Mouse (Mus musculus): ENCODE data around the gene Gnb5.

Gene Gnb5

GRCm38 (mm10) chr9:75306126-75306898 lies at the start of gene Gnb5:
Gnb5 (plus strand) TSS chr9:75306288.
- DNase-seq (ENCODE audit: inconsistent ontology term) = no peak

- no peak for DNase-seq (ENCODE audit: inconsistent ontology term)
Observed at GRCm38 (mm10) chr9:75258792-75259191, 47.3 kb upstream of the Gnb5 start.

GRCm38 (mm10) chr9:75259656-75260055 lies 46.4 kb upstream of the Gnb5 start:
- no peak for DNase-seq (ENCODE audit: inconsistent ontology term)

GRCm38 (mm10) chr9:75261332-75261872 lies 44.7 kb upstream of the Gnb5 start:
- DNase-seq (ENCODE audit: inconsistent ontology term) = no peak

- DNase-seq (ENCODE audit: inconsistent ontology term) = no peak
Observed at GRCm38 (mm10) chr9:75262235-75262826, 43.8 kb upstream of the Gnb5 start.

GRCm38 (mm10) chr9:75264008-75264718 lies 41.9 kb upstream of the Gnb5 start:
- DNase-seq (ENCODE audit: inconsistent ontology term) = no peak

GRCm38 (mm10) chr9:75267147-75267546 lies 38.9 kb upstream of the Gnb5 start:
- DNase-seq (ENCODE audit: inconsistent ontology term) = no peak

GRCm38 (mm10) chr9:75270382-75270781 lies 35.7 kb upstream of the Gnb5 start:
- DNase-seq (ENCODE audit: inconsistent ontology term) = no peak

GRCm38 (mm10) chr9:75271539-75271938 lies 34.5 kb upstream of the Gnb5 start:
- no peak for DNase-seq (ENCODE audit: inconsistent ontology term)

- DNase-seq (ENCODE audit: inconsistent ontology term) = no peak
Observed at GRCm38 (mm10) chr9:75273646-75274045, 32.4 kb upstream of the Gnb5 start.

- no peak for DNase-seq (ENCODE audit: inconsistent ontology term)
Observed at GRCm38 (mm10) chr9:75274486-75274885, 31.6 kb upstream of the Gnb5 start.

GRCm38 (mm10) chr9:75275051-75275450 lies 31.0 kb upstream of the Gnb5 start:
- DNase-seq (ENCODE audit: inconsistent ontology term) = no peak

- peak; percentile 32 for DNase-seq (ENCODE audit: inconsistent ontology term)
Observed at GRCm38 (mm10) chr9:75280814-75281213, 25.3 kb upstream of the Gnb5 start.

- DNase-seq (ENCODE audit: inconsistent ontology term) = no peak
Observed at GRCm38 (mm10) chr9:75282179-75282578, 23.9 kb upstream of the Gnb5 start.

GRCm38 (mm10) chr9:75282830-75283229 lies 23.3 kb upstream of the Gnb5 start:
- DNase-seq (ENCODE audit: inconsistent ontology term) = peak; percentile 53

GRCm38 (mm10) chr9:75283636-75284035 lies 22.5 kb upstream of the Gnb5 start:
- DNase-seq (ENCODE audit: inconsistent ontology term) = no peak

GRCm38 (mm10) chr9:75285363-75285762 lies 20.7 kb upstream of the Gnb5 start:
- no peak for DNase-seq (ENCODE audit: inconsistent ontology term)

- DNase-seq (ENCODE audit: inconsistent ontology term) = no peak
Observed at GRCm38 (mm10) chr9:75287636-75288035, 18.5 kb upstream of the Gnb5 start.

- no peak for DNase-seq (ENCODE audit: inconsistent ontology term)
Observed at GRCm38 (mm10) chr9:75289545-75289944, 16.5 kb upstream of the Gnb5 start.

- no peak for DNase-seq (ENCODE audit: inconsistent ontology term)
Observed at GRCm38 (mm10) chr9:75299342-75299741, 6.7 kb upstream of the Gnb5 start.

- DNase-seq (ENCODE audit: inconsistent ontology term) = no peak
Observed at GRCm38 (mm10) chr9:75303033-75303432, 3.1 kb upstream of the Gnb5 start.

GRCm38 (mm10) chr9:75303701-75304261 lies 2.3 kb upstream of the Gnb5 start:
- DNase-seq (ENCODE audit: inconsistent ontology term) = no peak
